Mouse (Mus musculus): ENCODE measurements at regions not wholly inside any gene's neighbourhood (a gene's known extent, or its start where the extent isn't known, plus 50 kb on each side); places are given as distances from the start of the nearest gene placed in this dataset.

DNA sequence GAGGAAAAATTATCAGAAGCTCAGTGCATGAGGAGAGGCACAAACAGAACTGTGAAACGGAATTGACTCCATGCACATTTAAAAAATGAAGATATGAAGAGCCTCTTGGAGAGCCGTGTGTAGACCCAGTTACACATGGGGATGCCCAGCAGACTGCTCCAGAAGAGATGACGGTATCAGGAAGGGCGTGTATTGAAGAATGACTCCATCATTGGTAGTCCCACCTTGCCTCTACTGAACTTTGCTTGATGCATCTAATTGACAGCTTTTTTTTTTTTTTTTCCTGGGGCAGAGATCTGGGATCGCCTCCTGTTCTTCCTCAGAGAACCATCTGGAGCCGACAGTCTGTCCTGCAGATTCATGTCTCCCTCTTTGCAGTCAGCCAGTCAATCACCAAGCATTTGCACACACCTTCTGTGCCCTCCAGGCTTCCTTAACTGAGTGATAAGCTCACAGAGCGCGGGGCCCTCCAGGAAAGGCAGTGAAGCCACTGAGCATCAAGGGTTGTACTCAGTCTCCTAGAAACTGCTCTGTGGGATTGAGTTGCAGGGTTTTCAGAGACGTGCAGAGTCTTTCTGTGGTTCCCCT lies 57.6 kb upstream of the D1Pas1 start:
- no peak for DNase-seq (ENCODE audit: low spot score in 2 of 2)

DNA sequence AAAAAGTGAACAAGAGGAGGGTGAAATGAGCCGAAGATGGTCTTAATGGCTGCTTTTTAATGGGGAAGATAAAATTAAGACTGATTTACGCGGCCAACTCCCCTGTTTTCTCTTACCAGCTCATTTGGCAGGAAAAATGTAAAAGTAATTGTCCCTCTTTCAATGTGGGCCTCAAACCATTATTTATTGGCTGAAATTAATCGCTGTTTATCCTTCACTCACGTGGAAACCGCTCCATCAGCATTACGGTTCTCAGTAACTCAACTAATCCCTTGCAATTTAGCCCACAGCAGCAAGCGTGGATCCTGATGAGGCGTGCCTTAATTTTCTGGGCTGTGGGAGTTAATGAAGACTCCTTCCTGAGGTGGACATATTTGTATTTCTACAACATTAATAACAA lies 58.1 kb upstream of the D1Pas1 start:
- no peak for DNase-seq (ENCODE audit: low spot score in 2 of 2)

DNA sequence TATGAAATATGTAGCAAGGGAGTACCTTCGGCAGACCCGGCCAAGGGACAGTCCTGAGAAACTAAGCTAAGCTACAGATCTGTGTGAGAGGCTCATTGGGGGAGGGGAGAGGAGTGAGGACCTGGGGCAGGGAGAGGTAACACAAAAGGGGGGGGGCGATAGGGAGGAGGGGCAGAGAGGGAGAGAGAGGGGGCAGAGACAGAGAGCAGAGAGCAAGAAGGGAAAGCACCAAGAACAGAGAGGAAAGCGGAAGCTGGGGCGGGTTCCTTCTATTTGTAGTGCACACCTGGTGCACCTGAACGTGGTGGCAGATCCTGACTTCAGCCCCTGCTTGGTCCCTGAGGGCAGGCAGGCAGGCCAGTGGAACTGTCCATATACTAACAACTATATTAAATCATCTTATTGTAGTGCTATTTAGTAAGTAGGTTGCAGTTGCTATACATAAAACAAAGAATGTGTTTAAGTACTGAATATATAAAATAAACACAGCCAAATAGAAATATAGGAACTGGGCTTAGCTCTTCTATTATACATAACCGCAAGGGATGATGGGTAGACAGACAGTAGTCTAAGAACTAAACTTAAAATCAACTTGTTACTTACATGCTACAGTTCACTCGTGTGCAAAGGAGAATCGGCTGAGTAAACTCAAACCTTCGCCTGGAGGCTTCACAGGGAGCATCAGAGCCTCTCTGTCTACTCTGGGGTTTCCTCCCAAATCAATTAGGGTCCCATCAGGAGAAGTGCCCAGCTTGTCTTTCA lies 59.6 kb upstream of the D1Pas1 start:
- no peak for DNase-seq (ENCODE audit: low spot score in 2 of 2)

DNA sequence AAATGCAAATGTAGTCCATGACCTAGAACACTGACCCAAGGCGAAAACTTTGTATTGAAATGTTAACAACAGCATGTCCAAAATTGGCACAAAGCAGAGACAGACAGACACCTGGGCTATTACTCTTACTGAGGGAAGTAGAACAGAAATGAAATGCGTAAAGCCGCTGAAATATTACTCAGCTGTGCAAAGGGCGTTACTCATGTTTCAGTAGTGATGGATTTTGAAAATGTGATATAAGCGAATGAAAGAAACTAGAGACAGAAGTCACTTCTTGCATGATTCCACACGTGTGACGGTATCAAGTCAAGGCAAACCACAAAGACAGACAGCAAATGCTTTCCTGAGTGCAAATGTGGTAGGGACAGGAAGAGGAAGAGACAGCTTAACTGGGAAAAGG lies 61.3 kb upstream of the D1Pas1 start:
- DNase-seq (ENCODE audit: low spot score in 2 of 2), result no peak

DNA sequence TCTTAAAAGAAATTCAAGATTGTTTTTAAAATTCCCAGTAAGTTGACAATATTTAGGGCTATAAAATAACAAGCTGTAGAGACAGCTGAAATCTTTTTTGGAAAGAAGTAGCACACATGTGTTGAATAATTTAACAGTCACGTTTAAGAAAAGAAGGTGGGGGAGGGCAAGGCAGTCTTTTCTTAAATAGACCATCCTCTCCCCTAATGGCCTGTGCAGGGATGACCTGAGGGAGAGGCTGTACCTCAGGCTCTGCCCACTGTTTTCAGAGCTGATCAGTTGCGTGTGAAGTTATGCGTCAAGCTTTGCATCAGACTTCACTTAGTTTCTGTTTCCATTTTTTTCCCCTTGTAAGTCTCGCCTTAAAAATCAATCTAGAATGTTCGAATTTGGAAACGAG lies 65.7 kb upstream of the D1Pas1 start:
- no peak for DNase-seq (ENCODE audit: low spot score in 2 of 2)

DNA sequence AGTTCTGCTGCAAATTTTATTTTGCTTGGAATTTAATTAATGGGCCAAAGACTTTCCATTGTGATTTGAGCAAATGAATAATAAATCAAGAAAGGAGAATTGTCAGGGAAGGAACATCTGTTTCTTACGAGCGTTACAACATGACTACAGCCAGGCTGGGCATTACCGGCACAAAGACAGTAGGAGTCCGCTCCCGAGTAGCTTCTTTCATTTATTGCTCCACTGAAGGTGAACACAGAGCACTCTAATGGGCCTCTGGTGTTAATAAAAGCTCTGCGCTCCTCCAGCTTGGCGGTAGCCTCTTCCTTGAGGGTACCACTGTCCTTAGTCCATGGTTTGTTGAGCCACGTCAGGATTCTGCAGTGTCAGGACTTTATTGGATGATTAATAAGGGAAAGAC lies 69.0 kb upstream of the D1Pas1 start:
- DNase-seq (ENCODE audit: low spot score in 2 of 2), result no peak

DNA sequence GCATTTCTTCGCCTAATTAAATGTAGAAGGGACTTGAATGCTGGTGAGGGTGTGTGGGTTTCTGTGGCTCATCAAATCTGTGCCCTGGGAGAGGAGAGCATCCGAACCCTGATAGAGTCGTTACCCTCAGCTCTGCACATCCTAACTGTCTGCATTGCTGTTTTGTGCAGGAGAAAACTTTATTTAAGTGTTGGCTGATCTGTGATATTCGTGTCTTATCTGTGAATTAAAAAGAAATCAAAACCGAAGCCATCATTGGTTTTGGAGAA lies 77.7 kb upstream of the D1Pas1 start:
- no peak for DNase-seq (ENCODE audit: low spot score in 2 of 2)

DNA sequence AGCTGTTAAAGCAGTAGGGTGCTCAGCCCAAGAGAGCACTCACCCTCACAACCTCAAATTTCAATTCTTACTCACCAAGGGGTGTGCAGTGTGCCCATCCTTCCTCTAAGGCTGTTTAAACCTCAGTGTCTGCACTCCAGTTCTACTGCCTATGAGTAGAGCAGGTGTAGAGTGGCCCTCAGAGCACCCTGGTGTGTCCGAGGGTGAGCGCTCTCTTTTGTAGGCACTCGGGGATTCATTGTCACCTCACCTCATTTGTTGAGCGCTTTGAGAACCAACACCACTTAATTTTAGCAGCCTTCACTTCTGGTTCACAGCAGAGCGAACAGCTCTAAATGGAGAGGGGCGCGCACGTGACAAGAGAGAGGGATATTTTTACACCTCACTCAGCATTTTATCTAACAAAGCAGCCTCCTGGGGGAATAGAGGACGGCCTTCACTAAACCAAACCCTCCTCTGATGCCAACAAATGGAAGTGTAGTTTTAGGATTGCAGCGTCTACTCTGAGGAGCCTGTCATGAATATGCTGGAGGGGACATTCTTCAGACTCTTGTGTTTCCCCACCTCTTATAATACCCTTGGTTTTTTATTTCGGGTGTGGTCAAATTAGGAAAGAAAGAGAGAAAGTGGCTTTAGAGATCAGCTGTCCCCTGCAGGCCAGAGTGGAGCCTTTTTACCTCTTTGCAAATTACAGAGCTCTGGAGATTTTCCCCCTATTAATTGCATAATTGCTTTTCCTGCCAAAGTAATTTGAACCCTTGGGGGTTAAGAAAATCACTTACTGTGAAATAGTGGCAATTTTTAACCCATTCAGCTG lies 78.2 kb upstream of the D1Pas1 start:
- no peak for DNase-seq (ENCODE audit: low spot score in 2 of 2)

DNA sequence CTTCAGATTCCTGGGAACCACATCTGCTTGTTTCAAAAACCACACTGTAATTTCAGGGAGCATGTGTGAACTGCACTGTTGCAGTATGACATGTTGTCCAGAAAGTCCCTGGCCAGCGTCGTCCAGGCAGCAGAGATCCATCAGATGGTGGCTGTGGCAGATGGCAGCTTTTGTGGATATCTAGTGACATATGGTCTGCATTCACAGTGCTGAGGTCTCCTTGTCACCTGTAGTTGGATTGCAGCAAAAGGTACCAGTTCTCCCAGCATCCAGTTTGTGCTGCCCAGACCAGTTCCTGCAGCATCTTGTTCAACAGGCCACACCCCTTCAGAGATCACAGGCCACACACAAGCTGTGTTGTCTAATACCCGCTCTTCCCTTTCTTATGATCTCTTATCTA lies 80.1 kb upstream of the D1Pas1 start:
- DNase-seq (ENCODE audit: low spot score in 2 of 2), result no peak

DNA sequence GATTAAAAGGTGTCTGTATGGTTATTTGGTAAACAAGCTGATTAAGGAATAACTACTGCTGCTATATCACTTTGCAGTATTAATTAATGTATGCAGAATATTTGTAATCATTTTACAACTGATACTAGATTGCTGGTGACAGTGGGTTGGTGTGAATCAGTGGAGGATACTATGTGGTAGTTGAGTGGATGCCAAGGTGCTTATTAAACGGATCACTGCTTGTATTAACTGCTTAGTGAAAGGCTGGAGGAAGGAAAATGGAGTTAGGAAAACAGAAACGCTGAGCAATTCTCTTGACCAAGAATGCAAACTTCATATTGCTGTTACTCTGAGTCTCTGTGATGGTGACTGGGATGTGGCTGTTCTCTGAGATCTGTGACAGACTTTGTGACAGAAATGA lies 86.8 kb upstream of the D1Pas1 start:
- DNase-seq (ENCODE audit: low spot score in 2 of 2), result no peak

DNA sequence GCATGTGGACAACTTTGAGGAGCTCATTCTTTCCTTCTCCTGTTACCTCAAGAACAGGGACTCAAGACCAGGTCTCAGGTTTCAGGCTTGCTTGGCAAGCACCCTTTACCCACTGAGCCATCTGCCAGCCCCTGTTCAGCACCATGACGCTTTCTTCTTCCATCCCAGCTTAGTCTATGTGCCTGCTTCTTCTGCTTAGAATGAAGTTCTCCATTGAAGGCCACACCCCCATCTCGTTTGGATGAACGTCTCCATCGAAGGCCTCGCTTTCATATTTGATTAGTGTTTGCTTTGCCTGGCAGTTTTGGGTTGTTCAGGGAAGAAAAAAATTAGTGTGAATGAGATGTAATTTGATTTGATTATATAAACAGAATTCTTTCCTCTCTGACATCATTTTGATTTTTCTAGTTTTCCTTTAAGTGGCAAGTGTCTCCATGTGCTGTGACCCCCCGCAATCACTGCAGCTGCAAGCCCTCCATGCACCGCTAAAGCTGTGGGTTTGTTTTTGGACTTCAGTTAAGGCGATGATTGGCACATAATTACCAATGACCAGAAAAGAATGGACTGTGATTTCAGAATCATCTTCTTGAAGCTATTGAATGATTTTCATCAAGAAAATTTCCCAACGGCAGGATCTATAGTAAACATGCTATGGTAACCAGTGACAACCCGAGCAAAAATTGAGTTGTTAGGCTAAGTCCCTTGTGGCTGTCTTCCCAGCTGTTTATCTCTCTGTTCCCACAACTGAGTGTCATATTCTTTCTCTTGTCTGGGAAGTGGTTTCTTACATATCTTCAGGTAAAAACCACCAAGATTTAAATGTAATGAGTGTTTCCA lies 106.4 kb upstream of the D1Pas1 start:
- no peak for DNase-seq (ENCODE audit: low spot score in 2 of 2)

DNA sequence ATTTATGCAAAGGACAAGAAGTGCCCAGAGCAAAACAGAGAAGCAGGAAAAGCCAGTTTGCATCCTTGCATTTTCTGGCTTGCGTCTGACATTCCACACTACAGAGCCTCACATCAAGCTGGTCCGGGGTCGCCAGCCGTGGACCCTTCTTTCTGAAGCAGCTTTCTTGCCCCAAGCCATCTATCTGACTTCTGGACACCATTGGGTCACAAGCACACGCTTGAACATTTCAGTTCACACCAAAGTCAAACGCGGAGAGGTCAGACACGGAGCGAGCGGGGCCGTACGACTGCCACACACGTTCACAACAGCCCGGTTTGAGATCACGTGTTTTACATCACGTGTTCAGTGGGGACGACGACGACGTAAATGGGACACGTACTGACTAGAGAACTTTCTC lies 108.9 kb upstream of the D1Pas1 start:
- DNase-seq (ENCODE audit: low spot score in 2 of 2), result no peak

DNA sequence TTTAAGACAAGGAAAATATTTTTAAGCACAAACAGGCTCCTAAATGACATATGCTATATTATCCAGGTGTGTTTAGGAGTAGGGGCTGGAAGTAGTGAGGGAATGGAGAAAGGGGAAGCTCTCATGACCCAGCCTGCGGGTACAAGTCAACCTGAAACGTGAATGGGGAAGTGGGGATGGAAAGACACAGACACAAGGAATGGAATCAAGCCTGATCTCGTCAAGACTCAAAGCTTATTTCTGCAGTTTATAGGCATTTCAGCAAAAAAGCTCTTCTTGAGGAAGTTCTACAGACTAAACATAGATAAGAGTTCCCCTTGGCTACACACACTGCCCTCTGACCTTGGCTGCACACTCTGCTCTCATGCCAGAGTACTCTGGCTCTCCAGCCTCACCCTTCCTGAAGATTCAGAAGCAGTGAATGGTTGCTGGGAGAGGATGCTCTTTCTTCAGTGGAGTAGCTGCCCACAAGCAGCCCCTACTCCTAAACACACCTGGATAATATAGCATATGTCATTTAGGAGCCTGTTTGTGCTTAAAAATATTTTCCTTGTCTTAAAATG lies 106.4 kb upstream of the Rrp15 start:
- DNase-seq (ENCODE audit: low spot score in 2 of 2), result no peak

DNA sequence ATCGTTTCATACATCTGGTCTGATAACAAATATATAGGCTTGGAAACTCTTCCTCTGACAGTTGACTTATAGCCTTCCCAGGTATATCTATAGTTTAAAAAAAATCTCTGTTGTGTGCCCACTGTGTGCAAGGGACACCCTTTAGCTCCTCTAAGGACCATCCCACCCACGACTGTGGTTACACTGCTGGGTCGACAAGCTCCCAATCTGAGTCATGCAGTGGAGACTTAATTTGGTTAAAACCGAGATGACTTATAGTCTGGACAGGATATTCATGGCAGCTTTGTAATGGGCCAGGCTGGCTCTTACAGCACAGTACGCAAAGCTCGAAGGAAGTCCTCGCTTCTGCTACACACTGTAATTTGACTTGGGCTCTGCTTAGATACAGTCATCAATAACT lies 96.1 kb upstream of the Rrp15 start:
- no peak for DNase-seq (ENCODE audit: low spot score in 2 of 2)

DNA sequence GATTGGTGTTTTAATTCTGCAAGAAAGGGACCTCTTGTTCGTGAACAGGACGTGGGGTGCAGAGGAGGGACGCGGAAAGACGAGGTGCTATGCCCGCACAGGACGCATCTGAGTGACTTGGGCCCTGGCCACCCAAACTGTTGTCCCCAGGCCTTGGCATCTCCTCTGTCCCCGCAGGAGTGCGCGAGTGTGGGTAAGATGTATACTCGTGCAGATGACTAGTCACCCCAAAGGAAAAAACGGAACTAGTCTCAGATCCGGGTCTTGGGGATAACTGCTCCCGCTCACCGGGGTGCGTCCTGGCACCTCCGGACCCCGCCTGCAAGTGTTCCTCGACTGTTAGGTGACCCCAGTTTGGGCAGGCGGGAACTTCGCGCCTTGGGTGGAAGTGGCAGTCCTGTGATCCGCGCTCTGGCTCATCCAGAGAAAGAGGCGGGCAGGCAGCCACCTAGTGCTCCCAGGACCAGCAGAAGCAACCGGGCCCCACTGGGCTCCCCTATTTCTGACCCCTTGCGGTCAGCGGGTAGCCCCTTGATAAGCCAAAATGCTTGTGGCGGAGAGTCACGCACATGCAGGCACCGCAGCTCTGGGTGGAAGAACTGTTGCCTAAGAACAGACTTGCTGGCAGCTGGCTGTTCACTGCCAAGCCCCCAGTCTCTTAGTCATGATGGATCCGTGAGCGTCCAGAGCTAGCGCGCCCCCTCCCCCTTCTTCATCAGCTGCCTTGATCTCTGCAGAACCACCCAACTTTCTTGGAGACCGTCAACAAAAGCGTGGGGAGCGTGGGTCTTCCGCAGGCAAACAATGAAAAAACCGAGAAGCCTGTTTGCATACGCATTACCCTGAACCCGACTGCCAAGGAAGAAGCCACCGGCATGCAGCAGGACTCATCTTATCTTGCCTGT lies 85.0 kb upstream of the Rrp15 start:
- DNase-seq (ENCODE audit: low spot score in 2 of 2), result peak; percentile 12 to 13

DNA sequence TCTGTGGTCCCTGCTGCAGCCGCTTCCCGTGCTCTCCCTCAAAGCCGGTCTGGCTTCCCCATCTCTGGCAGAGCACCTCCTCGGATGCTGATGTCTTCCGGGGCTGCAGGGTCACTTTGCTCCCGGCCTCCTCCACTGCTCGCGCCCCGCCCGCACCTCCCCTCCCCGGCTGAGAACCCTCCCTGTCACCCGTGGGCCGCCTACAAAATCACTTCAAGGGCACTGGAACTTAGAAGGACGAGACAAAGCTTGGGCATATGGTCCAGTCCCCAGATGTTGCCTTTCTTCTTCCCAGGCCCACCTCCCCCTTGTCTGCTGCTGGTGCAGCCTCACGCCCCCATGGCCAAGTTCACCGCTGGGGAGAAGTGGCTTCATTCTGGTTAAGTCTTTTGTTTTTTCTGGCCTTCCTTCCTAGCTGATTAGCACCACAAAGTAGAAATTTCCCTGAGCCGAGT lies 84.3 kb upstream of the Rrp15 start:
- DNase-seq (ENCODE audit: low spot score in 2 of 2), result no peak

DNA sequence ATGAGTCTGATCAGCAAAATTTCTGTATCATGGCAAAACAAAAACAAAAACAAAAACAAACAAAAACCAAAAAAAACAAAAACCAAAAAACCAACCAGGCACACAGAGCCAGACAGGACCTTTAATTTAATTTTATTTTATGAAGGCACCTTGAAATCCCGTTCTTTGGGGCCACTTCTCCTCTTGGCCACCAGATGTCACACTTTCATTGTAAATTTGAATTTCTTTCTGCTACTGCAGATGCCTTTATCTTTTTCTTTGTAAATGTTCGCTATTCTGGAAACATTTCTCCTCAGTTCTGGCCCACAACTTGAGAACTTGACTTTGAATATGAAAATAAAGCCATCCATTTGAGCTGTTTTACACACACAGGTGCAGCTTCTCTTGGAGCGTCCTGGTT lies 78.6 kb upstream of the Rrp15 start:
- DNase-seq (ENCODE audit: low spot score in 2 of 2), result peak; percentile 48 to 59

DNA sequence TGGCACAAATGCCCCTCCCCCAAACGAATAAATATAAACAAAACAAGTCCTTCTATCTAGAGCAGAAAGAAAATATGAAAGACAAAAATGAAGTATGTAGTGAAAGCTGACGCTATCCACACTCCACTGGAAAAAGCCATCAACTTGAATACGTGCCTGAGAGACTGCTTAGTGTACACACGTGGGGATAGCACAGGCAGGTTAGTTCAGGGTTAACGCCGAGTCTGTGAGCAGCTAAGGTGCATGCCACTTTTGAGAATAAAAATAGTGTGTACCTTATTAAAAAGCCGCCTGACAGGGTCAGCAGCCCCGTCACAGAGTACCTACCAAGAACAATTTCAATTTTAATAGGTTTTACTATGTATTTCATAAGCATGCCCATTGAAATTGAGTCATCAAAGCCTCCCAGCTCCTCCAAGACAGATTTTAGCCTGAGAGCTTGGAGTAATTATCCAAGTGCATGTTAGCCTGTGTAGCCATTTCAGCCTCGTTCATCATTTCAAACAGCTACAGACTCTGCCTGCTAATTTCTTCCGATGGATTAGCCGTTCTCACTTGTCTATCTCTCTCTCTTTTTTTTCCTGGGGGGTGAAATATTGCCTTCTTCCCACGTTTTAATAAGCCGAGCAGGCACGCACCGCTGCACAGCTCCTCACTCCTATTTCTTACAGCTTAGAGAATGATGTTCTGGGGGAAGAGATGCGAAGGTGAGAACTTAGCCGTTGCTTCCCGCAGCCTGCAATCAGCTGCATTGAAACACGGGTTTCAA lies 59.2 kb upstream of the Rrp15 start:
- DNase-seq (ENCODE audit: low spot score in 2 of 2), result no peak

DNA sequence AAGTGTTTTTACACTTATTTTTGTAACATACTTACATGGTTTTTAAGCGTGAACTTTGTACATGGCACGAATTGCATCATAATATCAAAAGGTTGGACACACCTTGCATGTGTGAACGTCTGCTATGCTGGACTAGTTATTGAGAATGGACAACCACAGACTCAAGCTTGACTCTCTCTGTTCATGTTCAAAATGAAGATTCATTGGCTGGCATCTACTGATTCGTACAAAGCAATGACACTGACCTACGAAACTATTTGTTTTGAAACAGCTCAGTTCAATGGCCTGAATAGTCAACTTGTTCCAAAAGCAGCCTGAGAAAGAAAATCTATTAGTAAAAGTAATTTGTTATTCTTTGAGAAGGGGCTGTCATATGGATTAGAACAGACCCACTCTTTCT lies 55.3 kb upstream of the Rrp15 start:
- no peak for DNase-seq (ENCODE audit: low spot score in 2 of 2)
